Mouse (Mus musculus): Measurements from ENCODE around the gene Hemgn. TPM values are rescaled to one million over a fixed set of nuclear protein-coding genes. Genes with fewer than 3 reads are reported as not detected.

Hemgn gene
- 1.1 and 1.8 TPM in 2 replicates for polyA plus RNA-seq (2015; fragmentation: Nextera tagmentation; extraction: Ambion mirVana)

DNA sequence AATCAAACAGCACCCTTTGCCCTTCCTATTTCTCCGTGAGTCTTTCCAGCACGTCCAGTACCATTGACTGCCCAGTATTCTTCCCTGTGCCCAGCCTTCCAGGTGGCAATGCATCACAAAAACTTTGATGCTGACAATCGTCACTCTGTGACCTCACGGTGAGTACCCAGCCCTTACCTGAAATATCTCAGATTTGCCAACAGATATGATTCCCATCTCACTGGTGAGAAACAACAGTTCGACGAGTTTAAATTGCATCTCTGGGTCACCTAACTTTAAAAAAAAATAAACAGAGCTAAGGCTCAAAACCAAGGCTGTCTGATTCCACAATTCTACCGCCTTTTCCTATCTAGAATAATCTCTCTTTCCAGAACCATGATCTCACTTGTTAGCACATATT is at the start of gene Hemgn:
Gene Hemgn (minus strand): TSS at position 101 of the 400 bp plus-strand sequence.
- Histone ChIP-seq H3K4me2 (ENCODE audit: low read depth, low read length) (no peak within 1 kb of the TSS), H3K4me1 (ENCODE audit: control insufficient read depth, insufficient read depth, low read length) (no peaks in the 10 kb centered on the region), H3K4me3 (ENCODE audit: low read length) (no peak within 1 kb of the TSS), H3K9ac (ENCODE audit: low read length) (no peak within 1 kb of the TSS), H3K27ac (ENCODE audit: low read length) (no peak within 1 kb of the TSS), H3K27me3 (ENCODE audit: control insufficient read depth, insufficient read depth, low read length) (no peaks in the 10 kb centered on the region), H3K9me3 (replicated peaks; ENCODE audit: control insufficient read depth, low read length) (no peaks in the 10 kb centered on the region), H3K36me3 (ENCODE audit: control insufficient read depth, insufficient read depth) (no peaks in the 10 kb centered on the region)
- no peak for ATAC-seq (replicated peaks; ENCODE audit: extremely low read depth, insufficient read depth, low FRiP score)
- 69% methylated on average over 7 of the region's 7 CpGs for WGBS

DNA sequence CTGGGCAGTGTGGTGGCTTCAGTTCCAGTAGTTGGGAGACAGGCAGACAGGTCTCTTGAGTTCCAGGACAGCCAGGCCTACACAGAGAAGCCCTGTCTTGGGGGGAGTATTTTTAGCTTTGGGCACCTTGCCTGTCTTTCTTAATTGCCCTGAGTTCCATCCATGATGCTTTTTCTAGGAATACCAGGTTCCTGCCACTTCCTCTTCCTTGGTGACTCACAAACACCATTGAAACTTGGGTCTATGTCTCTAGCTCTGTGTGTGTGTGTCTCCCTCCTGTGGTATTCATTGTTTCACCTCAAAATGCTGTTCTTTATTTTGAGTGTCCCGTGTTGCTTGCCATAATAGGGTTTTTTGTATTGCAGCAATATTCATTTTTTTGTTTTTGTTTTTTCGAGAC is 45.1 kb upstream of the Hemgn start:
- Histone ChIP-seq H3K4me1 (ENCODE audit: control insufficient read depth, insufficient read depth, low read length) (peaks cover 28% of the 10 kb centered on the region), H3K27me3 (ENCODE audit: control insufficient read depth, insufficient read depth, low read length) (no peaks in the 10 kb centered on the region), H3K36me3 (ENCODE audit: control insufficient read depth, insufficient read depth) (peaks cover 13% of the 10 kb centered on the region), H3K4me2 (ENCODE audit: low read depth, low read length) (no peak overlapping the region), H3K4me3 (ENCODE audit: low read length) (no peak overlapping the region), H3K9ac (ENCODE audit: low read length) (no peak overlapping the region), H3K9me3 (replicated peaks; ENCODE audit: control insufficient read depth, low read length) (no peaks in the 10 kb centered on the region), H3K27ac (ENCODE audit: low read length) (no peak overlapping the region)
- 91% methylated on average over 2 of the region's 2 CpGs for WGBS
- ATAC-seq (replicated peaks; ENCODE audit: extremely low read depth, insufficient read depth, low FRiP score): no peak

DNA sequence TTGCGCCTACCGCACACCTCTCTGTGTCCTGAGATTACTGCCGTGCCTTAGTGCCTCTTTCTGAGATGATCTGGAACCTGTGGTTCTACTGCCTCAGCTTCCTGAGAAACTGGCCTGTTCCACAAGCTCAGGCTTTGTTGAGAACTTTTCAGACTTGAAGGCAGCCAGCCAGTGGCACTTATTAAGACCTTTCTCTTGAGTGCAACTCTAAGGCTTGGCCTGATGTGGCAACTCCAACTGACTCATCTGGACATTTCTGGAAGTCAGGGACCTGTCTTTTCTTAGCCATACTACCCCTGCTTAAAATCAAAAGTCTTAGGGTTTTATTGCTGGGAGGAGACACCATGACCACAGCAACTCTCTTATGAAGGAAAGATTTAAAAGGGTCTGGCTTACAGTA is 43.9 kb upstream of the Hemgn start:
- Histone ChIP-seq H3K4me2 (ENCODE audit: low read depth, low read length) (no peak overlapping the region), H3K27ac (ENCODE audit: low read length) (no peak overlapping the region), H3K27me3 (ENCODE audit: control insufficient read depth, insufficient read depth, low read length) (no peaks in the 10 kb centered on the region), H3K9ac (ENCODE audit: low read length) (no peak overlapping the region), H3K9me3 (replicated peaks; ENCODE audit: control insufficient read depth, low read length) (no peaks in the 10 kb centered on the region), H3K4me1 (ENCODE audit: control insufficient read depth, insufficient read depth, low read length) (peaks cover 29% of the 10 kb centered on the region), H3K36me3 (ENCODE audit: control insufficient read depth, insufficient read depth) (peaks cover 6% of the 10 kb centered on the region; the same call in 1 of the 2 replicates), H3K4me3 (ENCODE audit: low read length) (no peak overlapping the region)
- no peak for ATAC-seq (replicated peaks; ENCODE audit: extremely low read depth, insufficient read depth, low FRiP score)
- 92% methylated on average over 3 of the region's 3 CpGs for WGBS

DNA sequence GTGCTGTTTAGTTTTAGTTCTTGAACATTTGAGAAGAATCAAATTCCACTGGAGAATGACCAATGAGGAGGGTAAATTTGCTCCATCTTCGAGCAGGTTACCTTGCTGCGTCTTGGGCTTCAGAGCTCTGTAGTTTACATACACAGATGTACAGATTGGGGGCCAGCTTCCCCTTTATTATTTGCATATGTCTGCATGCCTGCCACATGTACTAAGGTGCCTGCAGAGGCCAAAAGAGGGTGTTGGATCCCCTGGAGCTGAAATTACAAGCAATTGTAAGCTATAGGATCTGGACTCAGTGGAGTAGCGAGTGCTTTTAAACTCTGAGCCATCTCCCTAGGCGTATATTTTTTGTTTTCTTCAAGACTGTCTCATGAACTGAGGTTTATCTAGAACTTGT is 43.5 kb upstream of the Hemgn start:
- ATAC-seq (replicated peaks; ENCODE audit: extremely low read depth, insufficient read depth, low FRiP score): no peak
- Histone ChIP-seq H3K27me3 (ENCODE audit: control insufficient read depth, insufficient read depth, low read length) (no peaks in the 10 kb centered on the region), H3K36me3 (ENCODE audit: control insufficient read depth, insufficient read depth) (peaks cover 6% of the 10 kb centered on the region; the same call in 1 of the 2 replicates), H3K9me3 (replicated peaks; ENCODE audit: control insufficient read depth, low read length) (no peaks in the 10 kb centered on the region), H3K4me3 (ENCODE audit: low read length) (no peak overlapping the region), H3K4me2 (ENCODE audit: low read depth, low read length) (no peak overlapping the region), H3K4me1 (ENCODE audit: control insufficient read depth, insufficient read depth, low read length) (peaks cover 29% of the 10 kb centered on the region), H3K27ac (ENCODE audit: low read length) (no peak overlapping the region), H3K9ac (ENCODE audit: low read length) (no peak overlapping the region)
- WGBS: 81% methylated on average over 4 of the region's 4 CpGs

DNA sequence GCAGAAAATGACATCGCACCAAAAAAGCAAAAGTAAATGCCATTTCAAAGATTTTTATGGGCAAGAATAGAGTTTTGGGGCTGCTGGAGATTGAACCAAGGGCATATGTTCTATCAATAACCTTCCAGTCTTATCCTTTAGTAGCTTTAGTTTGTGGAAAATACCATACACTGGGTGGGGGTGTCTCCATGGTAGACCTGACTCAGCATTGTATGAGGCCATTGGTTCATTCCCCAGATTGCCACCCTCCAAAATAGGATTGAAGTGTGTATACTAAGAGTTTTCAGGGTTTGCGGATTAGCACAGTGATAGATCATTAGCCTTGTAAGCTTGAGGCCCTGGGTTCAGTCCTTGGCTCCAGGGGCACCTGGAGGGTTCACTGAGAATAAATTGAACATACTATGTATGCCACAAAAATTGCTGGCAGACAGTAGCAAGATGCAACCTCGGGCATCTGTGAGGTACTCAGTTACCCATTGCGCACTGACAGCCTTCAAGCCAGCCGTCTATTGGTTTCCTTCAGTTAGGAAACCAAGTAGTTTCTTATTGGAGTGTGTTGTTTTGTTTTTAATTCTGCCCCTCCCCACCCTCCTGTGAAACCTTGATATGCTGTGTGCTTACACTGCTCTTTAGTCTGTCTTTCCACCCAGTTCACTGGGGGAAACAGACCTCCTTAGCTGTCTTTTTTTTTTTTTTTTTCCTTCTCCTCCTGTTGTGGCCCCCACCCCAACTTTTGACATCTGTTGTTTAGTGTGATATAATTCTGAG is 41.0 kb upstream of the Hemgn start:
- H3K36me3 ChIP-seq (ENCODE audit: control insufficient read depth, insufficient read depth): no peaks in the 10 kb centered on the region
- H3K4me2 ChIP-seq (ENCODE audit: low read depth, low read length): peak overlapping the region; percentile 3
- H3K9me3 ChIP-seq (replicated peaks; ENCODE audit: control insufficient read depth, low read length): no peaks in the 10 kb centered on the region
- H3K27ac ChIP-seq (ENCODE audit: low read length): no peak overlapping the region
- peaks cover 34% of the 10 kb centered on the region for H3K4me1 ChIP-seq (ENCODE audit: control insufficient read depth, insufficient read depth, low read length)
- H3K4me3 ChIP-seq (ENCODE audit: low read length): no peak overlapping the region
- WGBS: 67% methylated on average over 5 of the region's 5 CpGs
- no peak for ATAC-seq (replicated peaks; ENCODE audit: extremely low read depth, insufficient read depth, low FRiP score)
- no peaks in the 10 kb centered on the region for H3K27me3 ChIP-seq (ENCODE audit: control insufficient read depth, insufficient read depth, low read length)
- H3K9ac ChIP-seq (ENCODE audit: low read length): no peak overlapping the region; the same call in 1 of the 2 replicates

DNA sequence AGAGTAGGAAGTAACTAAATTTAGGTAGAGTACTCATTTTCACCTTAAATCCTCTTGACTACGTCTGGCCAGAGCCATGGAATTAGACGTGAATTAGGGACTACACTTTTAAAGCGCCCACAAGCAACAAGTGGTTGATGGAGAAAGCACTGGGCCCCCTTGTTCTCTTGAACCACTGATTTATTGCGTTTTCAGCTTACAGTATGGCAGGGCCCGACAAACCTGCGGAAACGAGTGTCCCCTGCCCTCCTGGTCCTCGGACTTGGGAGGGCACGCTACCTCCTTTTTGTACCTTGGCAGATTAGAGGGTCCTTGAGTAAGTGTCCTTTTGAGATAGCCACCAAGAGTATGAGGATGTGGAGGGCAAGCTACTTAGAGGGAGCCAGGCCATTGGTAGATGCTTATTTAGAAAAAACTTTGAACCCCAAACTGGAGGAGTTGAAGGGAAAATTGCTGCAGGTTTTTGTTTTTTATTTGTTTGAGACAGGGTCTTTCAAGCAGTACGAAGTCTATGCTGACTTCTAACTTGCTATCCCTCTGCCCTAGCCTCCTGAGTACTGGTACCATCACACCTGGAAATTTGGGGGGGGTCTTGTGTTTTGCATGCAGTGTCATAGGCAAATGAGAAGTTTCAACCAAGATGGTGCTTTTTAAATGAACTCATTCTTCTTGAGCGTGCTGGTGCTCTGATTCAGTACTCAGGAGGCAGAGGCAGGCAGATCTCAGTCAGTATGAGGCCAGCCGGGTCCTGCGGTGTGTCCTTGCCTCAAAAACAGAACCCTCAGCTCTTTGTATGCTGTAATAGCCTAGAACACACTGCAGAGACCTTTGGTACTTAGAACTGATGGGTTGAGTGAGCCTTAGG is 39.8 kb upstream of the Hemgn start:
- peak overlapping the region; percentile 87 for H3K4me3 ChIP-seq (ENCODE audit: low read length)
- peaks cover 35% of the 10 kb centered on the region for H3K4me1 ChIP-seq (ENCODE audit: control insufficient read depth, insufficient read depth, low read length)
- H3K27me3 ChIP-seq (ENCODE audit: control insufficient read depth, insufficient read depth, low read length): no peaks in the 10 kb centered on the region
- no peak for ATAC-seq (replicated peaks; ENCODE audit: extremely low read depth, insufficient read depth, low FRiP score)
- 36% methylated on average over 13 of the region's 13 CpGs for WGBS
- no peaks in the 10 kb centered on the region for H3K36me3 ChIP-seq (ENCODE audit: control insufficient read depth, insufficient read depth)
- H3K9ac ChIP-seq (ENCODE audit: low read length): peak overlapping the region; percentile 98
- H3K27ac ChIP-seq (ENCODE audit: low read length): peak overlapping the region; percentile 99; the same call in 1 of the 2 replicates
- no peaks in the 10 kb centered on the region for H3K9me3 ChIP-seq (replicated peaks; ENCODE audit: control insufficient read depth, low read length)
- H3K4me2 ChIP-seq (ENCODE audit: low read depth, low read length): peak overlapping the region; percentile 84

DNA sequence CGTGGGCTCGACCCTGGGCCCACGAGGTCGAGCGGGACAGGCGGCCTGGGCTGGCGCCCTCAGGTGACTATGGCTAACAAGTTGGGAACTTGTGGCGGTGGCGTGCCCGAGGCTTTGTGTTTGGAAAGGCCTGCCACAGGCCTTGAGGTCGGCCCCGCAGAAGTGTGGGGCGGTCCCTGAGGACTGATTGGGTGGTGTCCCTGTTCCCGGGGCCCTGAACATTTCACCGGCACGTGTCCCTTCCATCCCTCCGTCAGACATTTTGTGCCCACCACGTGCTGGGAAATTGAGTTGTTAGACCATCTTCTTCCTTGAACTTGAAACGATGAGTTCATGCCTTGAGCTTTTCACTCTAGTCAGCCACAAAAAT is 39.2 kb upstream of the Hemgn start:
- Histone ChIP-seq H3K4me3 (ENCODE audit: low read length) (peak overlapping the region; percentile 87), H3K27me3 (ENCODE audit: control insufficient read depth, insufficient read depth, low read length) (no peaks in the 10 kb centered on the region), H3K4me2 (ENCODE audit: low read depth, low read length) (peak overlapping the region; percentile 84), H3K9ac (ENCODE audit: low read length) (peak overlapping the region; percentile 98), H3K4me1 (ENCODE audit: control insufficient read depth, insufficient read depth, low read length) (peaks cover 32% of the 10 kb centered on the region), H3K9me3 (replicated peaks; ENCODE audit: control insufficient read depth, low read length) (no peaks in the 10 kb centered on the region), H3K36me3 (ENCODE audit: control insufficient read depth, insufficient read depth) (no peaks in the 10 kb centered on the region), H3K27ac (ENCODE audit: low read length) (peak overlapping the region; percentile 99)
- under 1% methylated on average over 19 of the region's 19 CpGs for WGBS
- no peak for ATAC-seq (replicated peaks; ENCODE audit: extremely low read depth, insufficient read depth, low FRiP score)

DNA sequence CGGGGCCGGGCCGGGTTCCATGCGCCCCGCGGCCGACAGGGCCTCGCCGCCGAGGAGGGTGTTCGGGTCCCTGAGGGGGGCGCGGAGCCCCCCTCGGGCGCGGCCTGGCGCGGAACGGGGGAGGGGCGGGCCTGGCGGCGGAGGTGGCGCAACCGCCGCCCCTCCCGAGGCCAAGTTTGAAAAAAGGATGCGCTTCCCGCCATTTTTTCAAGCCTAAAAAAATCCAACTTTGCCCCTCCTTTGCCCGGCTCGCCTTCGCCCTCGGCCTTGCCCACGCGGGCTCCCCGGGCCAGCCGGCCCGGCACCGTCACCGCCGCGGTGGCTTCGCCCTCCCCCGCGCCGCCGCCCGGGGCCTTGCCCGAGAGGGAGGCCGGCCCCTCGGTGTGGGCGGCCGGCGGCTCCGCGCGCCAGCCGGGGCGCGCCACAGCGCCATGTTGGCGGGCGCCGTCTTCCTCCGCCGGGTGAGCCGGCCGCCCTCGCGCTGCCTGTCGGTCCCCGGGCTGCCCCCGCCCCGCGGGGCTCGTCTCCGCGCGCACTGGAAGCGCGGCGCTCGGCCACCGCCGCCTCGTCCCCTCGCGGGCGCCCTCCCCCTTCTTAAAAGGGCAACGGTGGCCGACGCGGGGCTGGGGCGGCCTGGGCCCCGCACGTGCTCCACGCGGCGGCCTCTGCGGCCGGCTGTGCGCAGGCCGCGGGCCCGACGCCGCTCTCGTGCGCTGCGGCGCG is 38.6 kb upstream of the Hemgn start:
- under 1% methylated on average over 110 of the region's 111 CpGs for WGBS
- Histone ChIP-seq H3K27me3 (ENCODE audit: control insufficient read depth, insufficient read depth, low read length) (no peaks in the 10 kb centered on the region), H3K4me2 (ENCODE audit: low read depth, low read length) (peak overlapping the region; percentile 84), H3K9me3 (replicated peaks; ENCODE audit: control insufficient read depth, low read length) (no peaks in the 10 kb centered on the region), H3K36me3 (ENCODE audit: control insufficient read depth, insufficient read depth) (no peaks in the 10 kb centered on the region), H3K9ac (ENCODE audit: low read length) (peak overlapping the region; percentile 98), H3K4me3 (ENCODE audit: low read length) (peak overlapping the region; percentile 87), H3K4me1 (ENCODE audit: control insufficient read depth, insufficient read depth, low read length) (peaks cover 32% of the 10 kb centered on the region), H3K27ac (ENCODE audit: low read length) (peak overlapping the region; percentile 99)
- ATAC-seq (replicated peaks; ENCODE audit: extremely low read depth, insufficient read depth, low FRiP score): peak; percentile 12
